Mouse (Mus musculus): ENCODE results near the gene Sema3e. TPM values are rescaled to one million over a fixed set of nuclear protein-coding genes. Genes with fewer than 3 reads are reported as not detected.

Gene Sema3e
- polyA plus RNA-seq, 1 experiment from 2014 or later: 1.5 TPM

DNA sequence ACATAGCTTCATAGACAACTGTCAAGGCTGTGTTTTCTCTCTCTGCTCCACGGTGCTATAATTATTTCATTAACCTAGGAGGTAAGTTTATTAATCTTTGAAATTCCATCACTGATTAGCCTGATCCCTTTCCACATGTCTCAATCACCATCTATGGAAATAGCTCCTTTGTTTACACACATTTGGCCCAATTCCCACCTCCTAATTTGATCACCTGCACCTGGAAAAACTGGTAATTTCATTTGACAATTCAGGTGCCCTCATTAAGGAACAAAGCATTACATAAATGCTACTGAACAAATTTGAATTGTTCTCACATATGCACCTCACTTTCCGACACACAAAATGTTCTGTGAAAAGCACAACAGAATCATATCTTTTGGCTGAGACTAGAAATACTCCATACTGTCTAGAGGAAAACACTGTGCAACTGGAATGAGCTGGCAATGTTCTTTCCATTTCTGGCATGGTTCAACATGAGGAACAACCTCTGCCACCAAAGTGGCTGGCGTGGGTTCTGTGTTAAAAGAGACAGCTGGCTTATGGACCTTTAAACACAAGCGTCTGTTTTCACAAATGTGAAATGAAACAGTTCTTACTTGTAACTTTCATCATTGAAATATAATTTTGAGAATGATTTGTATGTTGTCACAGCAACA lies 34.9 kb downstream of the Sema3e start:
- no peaks in the 10 kb centered on the region for H3K4me1 ChIP-seq (ENCODE audit: control insufficient read depth, insufficient read depth, low read length)
- H3K36me3 ChIP-seq (ENCODE audit: control insufficient read depth, insufficient read depth, low read length): no peaks in the 10 kb centered on the region
- no peaks in the 10 kb centered on the region for H3K27me3 ChIP-seq (replicated peaks; ENCODE audit: control insufficient read depth, insufficient read depth, low read length)
- H3K9me3 ChIP-seq (ENCODE audit: control insufficient read depth, low read length): no peaks in the 10 kb centered on the region
- no peak overlapping the region for H3K9ac ChIP-seq (ENCODE audit: low read depth, low read length)
- H3K27ac ChIP-seq (ENCODE audit: low read length): no peak overlapping the region
- H3K4me3 ChIP-seq (ENCODE audit: low read length): no peak overlapping the region
- ATAC-seq: no peak
- 76% methylated on average over 4 of the region's 4 CpGs for WGBS
- H3K4me2 ChIP-seq (ENCODE audit: low read depth, low read length): no peak overlapping the region

- Histone ChIP-seq H3K9ac (ENCODE audit: low read depth, low read length) (no peak overlapping the region), H3K4me3 (ENCODE audit: low read length) (no peak overlapping the region), H3K27ac (ENCODE audit: low read length) (no peak overlapping the region), H3K4me1 (ENCODE audit: control insufficient read depth, insufficient read depth, low read length) (no peaks in the 10 kb centered on the region), H3K9me3 (ENCODE audit: control insufficient read depth, low read length) (no peaks in the 10 kb centered on the region), H3K27me3 (replicated peaks; ENCODE audit: control insufficient read depth, insufficient read depth, low read length) (no peaks in the 10 kb centered on the region), H3K36me3 (ENCODE audit: control insufficient read depth, insufficient read depth, low read length) (no peaks in the 10 kb centered on the region), H3K4me2 (ENCODE audit: low read depth, low read length) (no peak overlapping the region)
- WGBS: 69% methylated on average over 4 of the region's 4 CpGs
- ATAC-seq: no peak
Measured at GRCm38 (mm10) chr5:14062918-14063481, 37.9 kb downstream of the Sema3e start.

- Histone ChIP-seq H3K9me3 (ENCODE audit: control insufficient read depth, low read length) (no peaks in the 10 kb centered on the region), H3K9ac (ENCODE audit: low read depth, low read length) (no peak overlapping the region), H3K36me3 (ENCODE audit: control insufficient read depth, insufficient read depth, low read length) (no peaks in the 10 kb centered on the region), H3K27ac (ENCODE audit: low read length) (no peak overlapping the region), H3K4me3 (ENCODE audit: low read length) (no peak overlapping the region), H3K4me2 (ENCODE audit: low read depth, low read length) (no peak overlapping the region), H3K4me1 (ENCODE audit: control insufficient read depth, insufficient read depth, low read length) (no peaks in the 10 kb centered on the region), H3K27me3 (replicated peaks; ENCODE audit: control insufficient read depth, insufficient read depth, low read length) (no peaks in the 10 kb centered on the region)
- no peak for ATAC-seq
- 76% methylated on average over 3 of the region's 3 CpGs for WGBS
Measured at GRCm38 (mm10) chr5:14073152-14073551, 48.1 kb downstream of the Sema3e start.

- no peaks in the 10 kb centered on the region for H3K27me3 ChIP-seq (replicated peaks; ENCODE audit: control insufficient read depth, insufficient read depth, low read length)
- no peaks in the 10 kb centered on the region for H3K4me1 ChIP-seq (ENCODE audit: control insufficient read depth, insufficient read depth, low read length)
- no peaks in the 10 kb centered on the region for H3K9me3 ChIP-seq (ENCODE audit: control insufficient read depth, low read length)
- 73% methylated on average over 2 of the region's 2 CpGs for WGBS
- no peak overlapping the region for H3K4me3 ChIP-seq (ENCODE audit: low read length)
- H3K4me2 ChIP-seq (ENCODE audit: low read depth, low read length): no peak overlapping the region
- no peak for ATAC-seq
- no peak overlapping the region for H3K9ac ChIP-seq (ENCODE audit: low read depth, low read length)
- H3K36me3 ChIP-seq (ENCODE audit: control insufficient read depth, insufficient read depth, low read length): no peaks in the 10 kb centered on the region
- no peak overlapping the region for H3K27ac ChIP-seq (ENCODE audit: low read length)
Measured at GRCm38 (mm10) chr5:14088100-14088499, 63.0 kb downstream of the Sema3e start.

DNA sequence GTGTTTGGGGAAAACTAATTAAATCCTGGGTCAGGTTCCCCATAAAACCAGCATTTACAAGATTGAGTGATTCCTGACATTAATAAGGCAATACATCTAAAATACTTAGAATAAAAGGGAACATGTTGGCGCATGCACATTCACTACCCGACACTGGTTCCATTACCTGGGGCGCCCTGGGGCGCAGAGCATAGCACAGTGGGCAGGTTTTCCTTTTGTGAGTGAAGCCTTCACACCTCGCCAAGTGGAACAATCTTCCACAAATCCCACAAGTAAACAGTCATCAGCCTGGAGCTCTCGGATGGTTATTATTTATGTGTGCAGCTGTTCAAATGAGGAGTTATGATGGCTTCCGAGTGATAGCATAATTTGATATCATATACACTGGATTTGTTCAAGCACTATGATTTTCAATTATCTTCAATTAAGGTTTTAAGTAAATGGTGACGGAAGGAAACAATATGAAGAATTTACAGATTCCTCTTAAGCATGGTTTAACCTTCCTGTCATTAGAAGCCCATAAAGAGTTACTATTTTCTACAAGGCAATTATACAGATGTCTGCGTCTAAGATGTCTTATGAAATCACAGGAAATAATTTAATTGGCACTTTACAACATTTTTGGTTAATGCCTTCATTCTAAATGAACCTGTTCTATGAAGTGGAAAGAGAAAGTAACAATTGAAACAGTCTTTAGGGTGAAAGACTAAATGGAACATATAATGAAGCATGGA lies 65.0 kb downstream of the Sema3e start:
- ATAC-seq: no peak
- WGBS: 80% methylated on average over 9 of the region's 9 CpGs
- Histone ChIP-seq H3K36me3 (ENCODE audit: control insufficient read depth, insufficient read depth, low read length) (no peaks in the 10 kb centered on the region), H3K27ac (ENCODE audit: low read length) (no peak overlapping the region), H3K9ac (ENCODE audit: low read depth, low read length) (no peak overlapping the region), H3K9me3 (ENCODE audit: control insufficient read depth, low read length) (no peaks in the 10 kb centered on the region), H3K4me1 (ENCODE audit: control insufficient read depth, insufficient read depth, low read length) (no peaks in the 10 kb centered on the region), H3K27me3 (replicated peaks; ENCODE audit: control insufficient read depth, insufficient read depth, low read length) (no peaks in the 10 kb centered on the region), H3K4me2 (ENCODE audit: low read depth, low read length) (no peak overlapping the region), H3K4me3 (ENCODE audit: low read length) (no peak overlapping the region)

DNA sequence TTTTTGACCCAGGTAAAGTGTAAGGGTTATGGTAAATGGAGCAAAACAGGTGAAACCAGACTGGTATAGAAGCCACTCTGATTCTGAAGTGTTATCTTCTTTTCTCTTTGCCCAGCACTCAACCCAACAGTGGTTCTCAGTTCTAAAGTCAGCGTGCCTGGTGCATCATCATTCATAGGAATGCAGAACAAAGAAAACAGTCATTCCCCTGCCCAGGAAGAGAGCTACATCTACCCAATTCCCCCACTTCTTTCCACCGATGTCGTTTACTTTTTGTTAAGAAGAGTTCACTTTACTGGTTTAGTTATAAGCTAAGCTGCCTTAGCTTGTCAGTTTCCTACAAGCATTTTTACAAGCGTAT lies 65.5 kb downstream of the Sema3e start:
- Histone ChIP-seq H3K9ac (ENCODE audit: low read depth, low read length) (no peak overlapping the region), H3K27ac (ENCODE audit: low read length) (no peak overlapping the region), H3K4me1 (ENCODE audit: control insufficient read depth, insufficient read depth, low read length) (no peaks in the 10 kb centered on the region), H3K27me3 (replicated peaks; ENCODE audit: control insufficient read depth, insufficient read depth, low read length) (no peaks in the 10 kb centered on the region), H3K4me3 (ENCODE audit: low read length) (no peak overlapping the region), H3K4me2 (ENCODE audit: low read depth, low read length) (no peak overlapping the region), H3K36me3 (ENCODE audit: control insufficient read depth, insufficient read depth, low read length) (no peaks in the 10 kb centered on the region), H3K9me3 (ENCODE audit: control insufficient read depth, low read length) (no peaks in the 10 kb centered on the region)
- no peak for ATAC-seq
- WGBS: 73% methylated on average over 4 of the region's 4 CpGs

DNA sequence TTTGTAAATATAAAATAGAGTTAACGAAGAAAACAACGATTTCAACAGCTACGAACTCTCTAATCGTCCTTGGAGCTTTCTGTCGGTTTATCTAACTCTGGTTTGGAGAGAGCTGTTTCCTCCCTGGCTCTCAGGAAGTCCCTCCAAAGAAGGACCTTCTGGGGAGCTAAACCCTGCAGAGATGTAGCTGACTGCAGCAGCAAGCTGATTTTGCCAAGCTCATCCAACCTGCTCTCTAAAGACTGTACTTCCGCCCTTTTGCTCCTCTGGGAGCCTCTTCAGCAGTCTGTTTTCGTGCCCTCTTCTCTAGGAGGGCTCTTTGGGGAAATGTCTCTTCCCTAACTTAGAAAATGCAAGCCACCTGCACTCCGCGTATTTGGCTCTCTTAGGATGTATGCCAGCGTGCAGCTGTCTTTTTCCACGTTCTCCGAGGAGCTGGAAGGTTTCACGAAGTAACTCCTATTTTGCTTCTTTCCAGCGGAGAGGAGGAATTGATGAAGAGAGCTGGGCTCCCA lies 67.2 kb downstream of the Sema3e start:
- H3K4me3 ChIP-seq (ENCODE audit: low read length): no peak overlapping the region
- ATAC-seq: no peak
- no peaks in the 10 kb centered on the region for H3K9me3 ChIP-seq (ENCODE audit: control insufficient read depth, low read length)
- H3K27me3 ChIP-seq (replicated peaks; ENCODE audit: control insufficient read depth, insufficient read depth, low read length): no peaks in the 10 kb centered on the region
- no peaks in the 10 kb centered on the region for H3K36me3 ChIP-seq (ENCODE audit: control insufficient read depth, insufficient read depth, low read length)
- no peaks in the 10 kb centered on the region for H3K4me1 ChIP-seq (ENCODE audit: control insufficient read depth, insufficient read depth, low read length)
- WGBS: 46% methylated on average over 14 of the region's 14 CpGs
- H3K9ac ChIP-seq (ENCODE audit: low read depth, low read length): no peak overlapping the region
- no peak overlapping the region for H3K4me2 ChIP-seq (ENCODE audit: low read depth, low read length)
- H3K27ac ChIP-seq (ENCODE audit: low read length): no peak overlapping the region

- no peak for ATAC-seq
- Histone ChIP-seq H3K9ac (ENCODE audit: low read depth, low read length) (no peak overlapping the region), H3K9me3 (ENCODE audit: control insufficient read depth, low read length) (no peaks in the 10 kb centered on the region), H3K4me1 (ENCODE audit: control insufficient read depth, insufficient read depth, low read length) (no peaks in the 10 kb centered on the region), H3K4me3 (ENCODE audit: low read length) (no peak overlapping the region), H3K4me2 (ENCODE audit: low read depth, low read length) (no peak overlapping the region), H3K27me3 (replicated peaks; ENCODE audit: control insufficient read depth, insufficient read depth, low read length) (no peaks in the 10 kb centered on the region), H3K27ac (ENCODE audit: low read length) (no peak overlapping the region), H3K36me3 (ENCODE audit: control insufficient read depth, insufficient read depth, low read length) (no peaks in the 10 kb centered on the region)
- 85% methylated on average over 1 of the region's 1 CpGs for WGBS
Measured at GRCm38 (mm10) chr5:14096196-14096595, 71.1 kb downstream of the Sema3e start.

DNA sequence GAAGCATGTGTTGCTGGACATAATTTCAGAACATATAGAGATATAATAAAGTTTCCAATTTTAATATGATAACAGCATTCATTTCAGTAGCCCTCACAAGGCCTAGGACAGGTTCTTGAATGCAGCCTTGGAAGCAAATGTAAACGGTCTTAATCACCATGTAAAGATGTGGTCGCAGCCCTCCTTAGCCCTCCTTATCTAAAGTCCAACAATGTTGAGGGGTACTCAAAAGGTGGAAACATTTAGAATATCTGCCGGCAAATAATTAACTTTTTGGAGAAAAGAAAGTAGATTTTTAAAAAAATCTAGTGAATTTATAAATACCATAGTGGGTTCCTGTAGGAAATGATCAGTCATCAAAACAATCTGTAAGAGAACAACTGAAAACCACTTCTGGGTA lies 73.6 kb downstream of the Sema3e start:
- no peak overlapping the region for H3K9ac ChIP-seq (ENCODE audit: low read depth, low read length)
- 77% methylated on average over 3 of the region's 3 CpGs for WGBS
- no peak overlapping the region for H3K4me3 ChIP-seq (ENCODE audit: low read length)

More for the DNA sequence above, 73.6 kb downstream of the Sema3e start:
- Histone ChIP-seq H3K4me2 (ENCODE audit: low read depth, low read length) (no peak overlapping the region), H3K9me3 (ENCODE audit: control insufficient read depth, low read length) (no peaks in the 10 kb centered on the region), H3K4me1 (ENCODE audit: control insufficient read depth, insufficient read depth, low read length) (no peaks in the 10 kb centered on the region), H3K27ac (ENCODE audit: low read length) (no peak overlapping the region), H3K27me3 (replicated peaks; ENCODE audit: control insufficient read depth, insufficient read depth, low read length) (no peaks in the 10 kb centered on the region), H3K36me3 (ENCODE audit: control insufficient read depth, insufficient read depth, low read length) (no peaks in the 10 kb centered on the region)
- no peak for ATAC-seq
